Mouse (Mus musculus): ENCODE measurements around the gene Zc3h4. TPM values are rescaled to one million over a fixed set of nuclear protein-coding genes. Genes with fewer than 3 reads are reported as not detected.

The Zc3h4 gene
- 22.6 TPM for polyA plus RNA-seq (2017; shearing (Covaris generic))

GRCm38 (mm10) chr7:16400689-16401611 lies at the start of gene Zc3h4:
TSS of gene Zc3h4 (plus strand) at chr7:16400910.

GRCm38 (mm10) chr7:16387160-16388041 lies 13.3 kb upstream of the Zc3h4 start, which contains the start of gene Sae1:
TSS of gene Sae1 (minus strand) at chr7:16387806.

GRCm38 (mm10) chr7:16452587-16453073 lies 51.9 kb downstream of the Zc3h4 start, which contains the start of gene Tmem160:
TSS of gene Tmem160 (plus strand) at chr7:16452779.

GRCm38 (mm10) chr7:16477628-16478027 lies 76.9 kb downstream of the Zc3h4 start, which contains the start of gene Npas1:
TSS of gene Npas1 (minus strand) at chr7:16477728.

Other genes starting within 250 kb of the Zc3h4 start
- 54.5 TPM for gene Meis3, start 225.8 kb upstream of the Zc3h4 start, polyA plus RNA-seq (2017; shearing (Covaris generic))
- gene Dhx34, start 178.9 kb upstream of the Zc3h4 start, polyA plus RNA-seq (2017; shearing (Covaris generic)): 19.0 TPM
- not detected for gene C5ar2, start 156.8 kb upstream of the Zc3h4 start, polyA plus RNA-seq (2017; shearing (Covaris generic))
- not detected for gene C5ar1, start 141.4 kb upstream of the Zc3h4 start, polyA plus RNA-seq (2017; shearing (Covaris generic))
- gene Inafm1, start 127.3 kb upstream of the Zc3h4 start, polyA plus RNA-seq (2017; shearing (Covaris generic)): 7.2 TPM
- gene Ccdc9, start 114.1 kb upstream of the Zc3h4 start, polyA plus RNA-seq (2017; shearing (Covaris generic)): 119 TPM
- gene Bbc3, start 92.5 kb upstream of the Zc3h4 start, polyA plus RNA-seq (2017; shearing (Covaris generic)): 52.4 TPM
- 111 TPM for gene Sae1, start 13.1 kb upstream of the Zc3h4 start, polyA plus RNA-seq (2017; shearing (Covaris generic))
- gene Tmem160, start 51.9 kb downstream of the Zc3h4 start, polyA plus RNA-seq (2017; shearing (Covaris generic)): 64.3 TPM
- gene Npas1, start 76.8 kb downstream of the Zc3h4 start, polyA plus RNA-seq (2017; shearing (Covaris generic)): 0.39 TPM
- gene Arhgap35, start 214.1 kb downstream of the Zc3h4 start, polyA plus RNA-seq (2017; shearing (Covaris generic)): 8.7 TPM

Measured in naive thymus-derived CD4-positive, alpha-beta T cell, adult 5 months (primary cell).